Mouse (Mus musculus): ENCODE measurements around the gene Gm44805.

Gm44805 gene

DNA sequence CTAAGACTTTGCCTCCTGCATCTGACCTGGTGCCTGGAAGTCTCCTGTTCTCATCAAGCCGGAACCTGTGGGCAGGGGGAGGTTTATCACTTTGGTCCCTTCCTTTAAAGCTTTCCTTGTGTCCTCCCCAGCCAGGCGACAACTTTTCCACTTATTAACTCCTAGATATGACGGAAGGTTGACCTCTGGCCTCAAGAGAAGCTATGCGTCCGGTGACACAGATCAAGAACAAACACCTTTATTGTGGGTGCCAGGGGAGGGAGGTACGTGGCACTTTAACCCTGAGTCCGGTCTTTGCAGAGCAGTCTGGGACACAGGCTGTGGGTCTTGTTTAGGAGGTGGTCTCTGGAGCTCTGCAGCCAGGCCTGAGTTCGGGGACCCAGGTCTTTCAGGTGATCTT, 3.4 kb downstream of the Gm44805 start, which contains the start of gene Apoc2:
Apoc2 (minus strand) TSS at position 70 of the 400 bp plus-strand sequence.
- in situ Hi-C loops (cut with MboI, MseI): no loop called here

DNA sequence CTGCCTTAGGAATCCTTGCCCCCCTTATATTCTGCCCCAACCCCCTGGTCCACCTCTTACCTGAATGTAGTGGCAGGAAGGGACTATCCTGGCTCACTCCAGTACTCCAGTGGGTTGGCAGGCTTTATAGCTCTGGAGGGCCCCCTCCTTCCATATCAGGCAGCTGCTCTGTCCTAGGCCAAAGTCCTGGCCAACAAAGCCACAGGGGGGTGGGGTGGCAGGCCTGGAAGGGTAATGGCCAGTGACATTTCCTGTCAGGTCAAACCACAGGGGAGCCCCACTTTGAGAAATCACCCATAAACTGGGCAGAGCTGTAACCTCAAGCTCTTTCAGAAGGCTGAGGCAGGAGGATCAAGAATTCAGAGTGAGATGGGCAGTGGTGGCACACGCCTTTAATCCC, 4.6 kb downstream of the Gm44805 start:
- in situ Hi-C loops (cut with MboI, MseI): no loop called here

DNA sequence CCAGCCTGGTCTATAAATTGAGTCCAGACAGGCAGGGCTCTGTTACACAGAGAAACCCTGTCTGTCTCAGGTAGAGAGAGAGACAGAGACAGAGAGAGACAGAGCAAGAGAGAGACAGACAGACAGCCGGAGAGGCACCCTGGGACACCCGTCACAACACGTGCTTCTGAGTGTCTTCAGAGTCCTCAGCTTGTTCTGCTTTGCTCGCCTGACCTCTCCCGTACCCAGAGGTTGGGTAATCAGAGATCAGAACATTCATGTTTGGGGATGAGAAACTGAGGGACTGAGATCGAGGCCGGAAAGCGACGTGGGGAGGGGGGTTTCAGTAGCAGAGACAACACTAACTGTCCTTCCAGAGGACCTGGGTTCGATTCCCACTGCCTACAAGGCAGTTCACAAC, 5.4 kb downstream of the Gm44805 start:
- in situ Hi-C loops (cut with MboI, MseI): no loop called here

DNA sequence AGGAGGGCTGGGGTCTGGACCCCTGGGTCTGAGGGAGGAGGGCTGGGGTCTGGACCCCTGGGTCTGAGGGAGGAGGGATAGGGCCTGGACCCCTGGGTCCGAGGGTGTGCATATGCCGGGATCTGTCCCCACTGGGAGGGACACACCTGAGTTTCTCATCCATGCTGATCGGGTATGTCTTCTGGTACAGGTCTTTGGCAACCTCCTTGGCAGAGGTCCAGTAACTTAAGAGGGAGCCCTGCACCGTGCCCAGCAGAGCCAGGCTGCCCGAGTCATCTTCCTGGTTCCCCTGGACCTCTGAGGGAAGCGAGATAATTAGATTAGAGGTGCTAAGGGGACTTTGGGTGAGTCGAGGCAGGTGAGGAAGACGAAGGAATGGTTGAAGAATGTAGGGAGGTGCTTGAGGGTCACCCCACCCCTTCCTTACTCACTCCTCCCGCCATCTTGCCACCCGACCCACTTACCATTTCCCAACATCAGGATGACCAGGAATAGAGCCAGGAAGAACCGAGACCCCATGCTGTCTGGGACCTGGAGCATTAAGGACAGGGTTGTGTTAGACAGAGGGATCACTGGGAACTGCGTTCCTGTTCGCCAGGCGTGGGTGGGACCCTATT, 8.0 kb downstream of the Gm44805 start:
- in situ Hi-C loops (cut with MboI, MseI): no loop called here

DNA sequence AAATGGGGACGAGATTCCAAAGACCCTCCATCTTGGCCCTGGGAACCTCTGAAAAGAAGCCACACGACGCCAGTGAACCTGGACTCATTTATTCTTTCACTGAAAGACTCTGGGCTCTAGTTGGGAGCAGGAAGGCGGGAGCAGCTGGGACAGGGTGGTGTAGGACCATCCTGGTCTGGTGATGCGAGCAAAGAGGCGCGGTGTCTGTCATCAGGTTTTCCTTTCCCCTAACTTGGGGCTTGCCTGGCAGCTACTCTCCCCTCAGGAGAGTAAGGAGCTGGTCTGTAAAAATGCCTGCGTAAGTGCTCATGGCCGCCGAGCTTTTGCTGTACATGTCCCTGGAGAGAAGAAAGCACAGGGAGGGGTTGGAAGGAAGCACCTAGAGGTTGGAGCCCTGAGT, 9.7 kb downstream of the Gm44805 start:
- in situ Hi-C loops (cut with MboI, MseI): no loop called here

DNA sequence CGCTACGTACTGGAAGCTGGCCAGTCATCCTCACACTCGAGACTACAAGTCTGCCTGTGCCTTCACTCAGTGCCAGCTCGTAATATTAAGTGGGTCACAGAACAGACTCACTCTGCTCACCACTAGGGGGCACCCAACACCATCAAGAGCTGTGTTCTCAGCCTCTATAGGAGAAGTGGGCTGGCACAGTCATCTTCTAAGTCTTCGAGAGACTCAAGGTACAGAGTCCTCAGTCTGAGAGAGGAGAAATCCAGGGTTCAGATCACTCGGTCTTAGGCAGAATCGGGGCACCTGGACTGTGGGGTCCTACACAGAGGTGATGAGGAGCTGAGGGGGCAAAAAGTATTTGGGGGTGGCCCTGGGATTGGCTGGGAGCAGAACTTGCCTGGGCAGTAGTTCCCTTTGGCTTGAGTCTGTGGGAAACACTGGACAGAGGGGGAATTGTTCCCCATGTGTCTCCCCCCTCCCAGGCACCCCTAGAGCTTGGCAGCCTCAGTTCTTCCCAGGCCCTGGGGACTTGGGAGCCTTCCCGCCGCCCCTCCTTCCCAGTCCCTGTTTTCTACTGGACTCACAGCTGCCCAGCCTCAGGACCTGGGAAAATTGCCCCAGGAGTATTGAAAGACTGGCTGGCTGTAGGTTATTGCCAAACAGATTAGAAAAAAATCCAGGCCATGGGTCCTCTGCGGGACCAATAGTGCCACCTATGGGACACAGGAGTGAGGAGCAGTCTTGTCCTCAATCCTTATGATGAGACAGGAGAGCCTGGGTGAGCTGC, 12.1 kb downstream of the Gm44805 start:
- in situ Hi-C loops (cut with MboI, MseI): loop anchor here (5.0 kb wide), 1 partner anchor 43 kb away; no protein-coding TSS in a partner anchor

DNA sequence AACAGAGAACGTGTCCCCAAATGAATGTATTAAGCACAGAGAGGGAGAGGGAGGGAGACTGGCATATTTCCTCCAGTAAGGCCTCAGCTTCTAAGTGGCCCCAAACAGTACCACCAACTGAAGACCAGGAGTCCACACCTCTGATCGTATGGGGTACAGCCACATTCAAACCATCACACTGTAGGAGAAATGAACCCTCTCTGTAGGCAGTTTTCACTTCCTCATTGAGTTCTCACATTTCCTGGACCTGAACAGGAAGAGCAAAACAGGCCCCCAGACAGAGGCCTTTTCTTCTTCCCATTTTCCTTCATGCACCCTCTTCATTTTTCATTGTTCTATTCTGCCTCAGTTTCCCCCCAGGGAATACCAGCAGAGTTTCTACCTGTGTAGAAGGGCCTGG, 13.8 kb downstream of the Gm44805 start:
- in situ Hi-C loops (cut with MboI, MseI): loop anchor here (5.0 kb wide), 1 partner anchor 45 kb away; no protein-coding TSS in a partner anchor

DNA sequence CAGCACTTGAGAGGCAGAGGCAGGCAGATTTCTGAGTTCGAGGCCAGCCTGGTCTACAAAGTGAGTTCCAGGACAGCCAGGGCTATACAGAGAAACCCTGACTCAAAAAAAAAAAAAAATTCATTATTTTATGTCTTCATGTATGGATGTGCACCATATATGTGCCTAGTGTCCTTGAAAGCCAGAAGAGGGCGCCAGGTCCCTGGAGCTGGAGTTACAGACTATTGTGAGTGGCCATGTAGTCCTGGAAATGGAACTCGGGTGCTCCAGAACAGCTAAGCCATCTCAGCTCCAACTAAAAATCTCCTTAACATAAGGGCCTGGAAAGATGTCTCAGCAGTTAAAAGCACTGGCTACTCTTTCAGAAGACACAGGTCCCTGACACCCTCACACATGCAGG, 14.5 kb downstream of the Gm44805 start:
- in situ Hi-C loops (cut with MboI, MseI): loop anchor here (5.0 kb wide), 1 partner anchor 46 kb away; no protein-coding TSS in a partner anchor

DNA sequence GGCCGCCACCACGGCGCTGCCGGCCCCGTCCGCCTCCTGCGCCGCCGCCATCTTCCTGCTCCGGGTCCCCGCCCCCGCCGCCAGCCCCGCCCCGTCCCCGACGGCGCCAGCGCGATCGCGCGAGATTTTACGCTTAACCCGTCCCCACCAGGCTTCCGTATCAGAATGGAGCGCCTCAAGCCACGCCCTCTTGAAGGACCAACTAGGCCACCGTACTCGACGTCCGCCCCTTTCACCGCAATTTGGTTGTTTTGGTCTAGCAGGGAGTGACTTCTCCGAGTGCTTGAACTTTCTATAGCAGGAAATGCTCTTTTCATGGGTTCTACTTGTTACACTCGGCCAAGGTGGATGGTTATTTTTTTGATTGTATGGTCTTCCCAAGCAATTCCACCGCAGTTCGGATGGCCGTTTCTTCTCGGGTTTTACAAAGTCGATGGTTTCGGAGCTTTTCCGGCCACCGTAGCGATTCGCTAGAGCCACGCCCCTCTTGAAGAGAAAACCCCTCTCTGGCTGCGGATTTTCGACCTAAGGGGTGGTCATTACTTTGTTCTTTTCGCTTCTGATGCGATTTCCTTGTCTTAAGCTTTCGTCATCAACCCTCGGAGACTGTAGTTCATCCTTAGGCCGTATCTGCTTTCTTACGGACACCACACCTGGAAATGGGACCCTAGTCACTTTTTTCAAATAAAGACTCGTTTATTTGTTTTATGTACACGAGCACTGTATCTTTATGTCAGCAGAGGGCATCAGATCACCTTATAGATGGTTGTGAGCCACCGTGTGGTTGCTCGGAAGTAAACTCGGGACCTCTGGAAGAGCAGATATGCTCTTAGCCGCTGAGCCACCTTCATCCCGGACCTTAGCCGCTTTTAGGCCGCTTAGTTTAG, 16.0 kb downstream of the Gm44805 start, which contains the start of gene Clptm1:
Clptm1 (minus strand) TSS at position 79 of the 887 bp plus-strand sequence.
- in situ Hi-C loops (cut with MboI, MseI): loop anchor here (5.0 kb wide), 1 partner anchor 47 kb away; no protein-coding TSS in a partner anchor

DNA sequence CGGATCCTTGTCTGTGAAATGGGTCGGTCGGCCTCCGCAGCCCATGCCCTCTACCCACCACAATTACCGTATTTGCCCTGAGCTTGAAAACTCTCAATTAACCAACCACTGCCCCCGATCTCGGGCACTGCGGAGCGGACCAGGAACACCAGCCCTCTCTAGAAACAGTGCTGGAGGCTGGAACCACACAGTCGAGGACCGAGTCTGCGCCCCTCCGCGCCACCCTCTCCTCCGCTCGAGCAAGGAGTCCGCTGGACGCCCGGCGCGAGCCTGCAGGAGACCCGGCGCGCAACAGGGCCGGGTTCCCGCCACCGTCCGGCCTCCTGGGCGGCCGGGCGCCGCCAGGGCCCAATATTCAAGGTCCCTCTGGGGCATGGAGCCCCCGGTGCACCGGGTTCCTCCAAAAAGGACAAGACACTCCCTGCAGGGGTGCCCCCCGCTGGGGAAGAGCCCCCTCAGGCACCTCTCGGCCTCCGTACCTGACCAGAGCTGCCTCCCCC, 16.7 kb downstream of the Gm44805 start:
- in situ Hi-C loops (cut with MboI, MseI): no loop called here

DNA sequence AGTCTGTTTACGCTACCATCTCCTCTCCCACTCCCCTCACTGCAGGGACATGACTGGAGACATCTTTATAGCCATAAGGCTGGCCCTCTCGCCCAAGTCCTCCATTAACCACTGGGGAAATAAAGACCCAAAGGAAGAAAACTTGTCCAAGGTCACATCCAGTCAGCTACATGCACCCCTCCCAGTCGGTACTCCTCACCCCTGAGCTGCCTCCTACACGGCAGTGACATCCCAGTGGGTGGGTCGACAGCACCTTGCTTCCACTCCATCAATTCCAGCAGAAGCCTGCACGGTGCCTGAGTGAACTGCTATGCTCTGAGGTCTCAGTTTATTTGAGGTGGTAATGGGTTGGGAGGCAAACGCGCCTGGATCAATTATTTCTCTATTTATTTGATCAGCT, 17.3 kb downstream of the Gm44805 start:
- in situ Hi-C loops (cut with MboI, MseI): no loop called here

DNA sequence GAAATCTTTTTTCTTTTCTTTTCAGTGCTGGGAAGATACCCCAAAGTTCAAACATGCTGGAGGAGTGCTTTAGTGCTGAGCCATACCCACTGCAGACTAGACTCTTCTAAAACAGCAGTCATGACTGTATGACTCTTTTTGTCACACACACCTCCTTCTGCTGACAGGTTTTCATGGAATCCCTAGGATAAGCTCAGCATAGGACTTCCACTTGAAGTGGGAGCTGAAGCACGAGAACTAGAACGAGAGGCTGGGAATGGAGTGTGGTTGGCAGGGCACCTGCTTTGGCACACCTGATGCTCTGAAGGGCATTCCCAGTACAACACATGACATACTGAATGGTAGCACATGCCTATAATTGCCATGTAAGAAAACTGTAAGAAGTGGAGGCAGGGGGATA, 28.6 kb downstream of the Gm44805 start:
- in situ Hi-C loops (cut with MboI, MseI): no loop called here

DNA sequence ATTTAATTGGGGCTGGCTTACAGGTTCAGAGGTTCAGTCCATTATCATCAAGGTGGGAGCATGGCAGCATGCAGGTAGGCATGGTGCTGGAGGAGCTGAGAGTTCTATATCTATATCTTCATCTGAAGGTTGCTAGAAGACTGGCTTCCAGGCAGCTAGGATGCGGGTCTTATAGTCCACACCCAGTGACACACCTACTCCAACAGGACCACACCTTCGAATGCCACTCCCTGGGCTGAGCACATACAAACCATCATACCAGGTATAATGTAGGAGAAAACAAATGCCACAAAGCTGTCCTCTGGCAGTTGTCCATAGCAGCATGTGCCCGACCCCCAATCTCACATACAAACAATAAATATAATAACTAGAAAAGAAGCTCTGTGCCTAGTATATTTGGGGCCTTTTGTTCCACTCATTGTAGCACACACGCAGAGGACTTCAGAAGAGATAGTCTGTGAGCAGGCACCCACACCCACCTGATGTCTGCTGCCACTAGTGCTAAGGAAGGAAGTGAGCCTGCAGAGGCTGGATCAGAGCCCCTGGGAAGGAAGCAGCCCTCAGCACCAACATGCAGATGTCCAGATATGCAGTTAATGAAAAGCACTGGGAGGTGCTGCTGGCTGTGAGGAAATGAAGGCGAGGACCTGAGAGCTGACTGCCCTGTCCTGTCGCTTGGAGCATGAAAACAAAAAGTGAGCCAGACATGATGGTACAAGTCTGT, 30.0 kb downstream of the Gm44805 start:
- in situ Hi-C loops (cut with MboI, MseI): no loop called here

DNA sequence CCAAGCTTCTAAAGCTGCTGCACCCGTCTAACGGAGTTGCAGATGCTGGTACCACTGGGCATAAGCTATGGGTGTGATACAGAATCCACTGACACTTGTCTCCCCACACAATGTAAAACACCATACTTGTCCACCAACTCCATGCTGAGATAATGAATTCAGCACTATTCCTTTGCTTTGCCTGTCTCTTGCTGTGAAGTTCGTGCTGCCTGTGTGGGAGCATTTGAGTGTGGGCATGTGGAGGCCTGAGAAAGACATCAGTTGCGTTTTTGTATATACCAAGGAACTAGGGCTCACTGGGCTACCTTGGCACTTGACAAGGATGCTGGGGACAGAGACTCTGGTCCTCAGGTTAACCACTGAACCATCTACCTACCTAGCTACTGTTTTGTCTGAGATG, 40.0 kb downstream of the Gm44805 start:
- in situ Hi-C loops (cut with MboI, MseI): no loop called here

DNA sequence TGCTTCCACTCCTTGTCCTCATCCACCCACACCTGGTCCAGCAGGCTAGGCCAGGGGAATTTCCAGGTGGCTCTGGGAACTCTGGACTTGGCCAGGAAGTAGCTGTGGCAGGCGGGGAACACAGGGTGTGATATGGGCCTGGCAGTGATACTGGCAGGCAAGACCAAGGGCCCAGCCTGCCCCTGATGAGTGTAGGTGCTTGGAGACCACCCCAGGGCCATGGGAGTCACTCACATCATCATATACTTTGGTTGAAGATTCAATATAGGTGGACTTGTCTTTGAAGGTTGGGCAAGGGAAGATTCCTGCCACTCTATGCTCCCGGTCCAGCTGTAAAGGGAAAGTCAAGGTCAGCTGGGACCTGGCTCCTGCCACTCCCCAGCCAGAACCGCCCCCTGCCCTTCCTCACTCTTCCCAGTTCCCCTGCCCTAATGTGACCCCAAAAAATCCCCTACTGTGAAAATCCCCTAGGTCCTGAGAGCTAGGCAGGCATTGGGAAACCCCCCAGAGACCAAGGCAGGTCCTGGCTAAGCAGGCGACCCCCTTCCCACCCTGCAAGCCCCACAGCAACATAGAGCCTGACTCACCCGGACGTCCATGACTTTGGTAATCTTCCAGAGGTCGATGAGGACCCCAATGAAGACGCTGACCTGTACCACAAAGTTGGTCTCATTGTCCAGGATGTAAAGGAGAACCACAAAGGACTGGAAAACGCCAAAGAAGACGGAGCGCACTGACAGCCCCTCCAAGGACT, 46.0 kb downstream of the Gm44805 start:
- in situ Hi-C loops (cut with MboI, MseI): no loop called here

DNA sequence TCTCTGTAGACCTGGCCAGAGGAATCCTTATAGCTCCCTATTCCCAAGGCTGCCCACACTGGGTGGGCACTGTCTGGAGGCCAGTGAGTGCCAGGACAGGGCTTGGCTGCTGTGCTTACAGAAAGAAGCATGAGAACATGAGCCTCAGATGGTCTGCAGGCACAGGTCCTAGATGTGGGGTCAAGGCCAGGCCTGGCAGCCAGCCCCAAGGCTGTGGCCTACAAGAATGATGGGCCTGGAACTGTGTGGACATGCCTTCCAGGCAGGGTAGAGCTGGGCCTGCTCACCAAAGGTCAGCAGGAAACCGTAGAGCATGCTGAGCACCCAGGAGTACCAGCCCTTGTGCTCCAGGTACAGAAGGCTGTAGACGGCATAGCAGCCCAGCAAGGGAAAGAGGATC, 46.6 kb downstream of the Gm44805 start:
- in situ Hi-C loops (cut with MboI, MseI): no loop called here

DNA sequence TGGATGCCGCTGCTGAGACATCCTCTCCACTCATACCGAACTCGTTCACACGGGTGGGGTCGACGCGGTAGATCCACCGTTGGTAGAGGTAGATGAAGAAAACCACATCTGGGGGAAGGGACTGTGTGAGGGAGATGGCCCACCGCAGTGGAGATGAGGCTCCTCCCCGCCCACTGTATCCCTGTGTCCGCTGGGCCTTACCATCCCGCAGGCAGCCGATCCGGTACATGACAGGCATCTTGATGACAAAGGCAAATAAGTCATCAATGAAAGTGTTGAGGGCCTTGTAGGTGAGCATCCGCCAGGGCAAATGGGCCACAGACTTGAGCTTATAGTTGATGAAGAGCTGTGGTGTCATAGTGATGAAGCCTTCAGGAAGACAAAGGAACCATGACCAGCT, 47.4 kb downstream of the Gm44805 start:
- in situ Hi-C loops (cut with MboI, MseI): no loop called here

DNA sequence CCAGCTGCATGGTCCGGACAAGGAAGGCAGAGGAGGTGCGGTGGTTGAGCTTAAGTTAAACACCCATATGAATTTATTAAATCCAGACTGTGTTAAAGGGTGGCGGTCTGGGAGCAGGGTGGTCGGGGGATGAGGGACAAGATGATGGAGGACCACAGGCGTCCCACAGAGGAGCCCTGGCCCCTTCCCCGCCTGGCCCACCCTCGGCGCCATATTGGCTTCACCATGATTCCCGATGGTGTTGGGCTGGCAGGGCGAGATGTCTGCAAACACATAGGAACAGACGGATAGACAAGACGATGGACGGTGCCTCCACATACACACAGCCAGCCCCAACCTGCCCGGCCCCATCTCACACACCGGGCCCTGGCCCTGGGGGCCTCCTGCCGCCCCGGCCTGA, 48.0 kb downstream of the Gm44805 start:
- in situ Hi-C loops (cut with MboI, MseI): no loop called here

DNA sequence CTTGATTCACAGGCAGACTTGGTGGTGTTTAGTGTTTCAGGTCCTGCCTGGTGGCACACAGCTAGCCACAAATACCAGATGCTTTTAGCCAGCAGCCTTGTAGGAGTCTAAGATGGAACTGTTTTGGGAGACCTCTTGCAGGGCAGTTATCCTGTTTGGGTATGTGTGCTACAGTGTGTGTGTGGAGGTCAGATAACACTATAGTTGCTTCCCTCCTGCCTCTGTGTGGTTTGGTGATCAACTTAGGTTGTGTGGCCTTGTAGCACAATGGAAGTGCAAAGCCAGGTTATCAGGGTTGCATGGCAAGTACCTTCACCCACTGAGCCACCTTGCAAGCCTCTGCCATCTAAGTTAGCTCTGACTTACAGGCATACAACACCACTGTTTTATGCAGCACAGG, 48.5 kb downstream of the Gm44805 start:
- in situ Hi-C loops (cut with MboI, MseI): no loop called here

DNA sequence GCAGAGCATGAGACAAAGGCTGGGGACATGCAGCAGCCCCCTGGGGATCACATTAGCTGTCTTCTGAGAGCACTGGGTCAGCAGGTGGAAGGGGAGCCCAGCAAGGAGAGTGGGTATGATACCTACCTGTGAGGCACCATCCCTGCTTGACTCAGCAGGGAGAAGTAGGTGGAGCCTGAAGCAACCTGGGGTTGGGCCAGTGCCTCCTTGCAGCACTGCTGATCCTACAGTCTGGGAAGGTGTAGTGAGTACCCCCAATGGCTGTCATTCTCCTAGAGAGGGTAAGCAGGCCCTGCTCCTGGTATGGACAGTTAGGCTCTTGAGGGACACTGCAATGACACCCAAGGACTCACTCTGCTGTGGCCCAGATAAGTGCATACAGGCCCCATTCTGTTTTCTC, 48.9 kb downstream of the Gm44805 start:
- in situ Hi-C loops (cut with MboI, MseI): no loop called here

DNA sequence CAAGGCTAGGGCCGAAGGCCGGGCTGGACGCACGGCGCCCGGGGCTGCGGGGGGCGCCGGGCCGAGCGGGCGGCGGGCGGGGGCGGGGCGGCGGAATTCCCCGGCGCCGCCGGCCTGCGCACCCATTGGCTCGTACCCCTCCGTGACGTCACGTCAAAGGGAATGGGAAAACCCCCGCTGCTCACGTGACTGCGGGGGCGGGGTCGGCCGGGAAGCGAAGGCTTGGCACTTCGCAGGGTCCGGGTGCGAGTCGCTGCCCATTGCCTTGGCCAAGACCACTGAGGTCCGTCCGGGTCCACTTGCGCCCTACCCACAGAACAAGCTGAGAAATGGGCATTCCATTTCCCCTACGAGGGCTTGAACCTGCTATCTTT, 51.9 kb downstream of the Gm44805 start, which contains the start of gene Relb:
Relb (minus strand) TSS at position 78 of the 374 bp plus-strand sequence.
- in situ Hi-C loops (cut with MboI, MseI): no loop called here

Data from T-helper 2 cell (primary cell).